Mouse (Mus musculus) liver, adult 2 months (tissue): ENCODE data around the gene Gltpd2.

Experiments
- CTCF ChIP-seq: fragments of 200-500 bp; IDR thresholded peaks from 2 replicates; pipeline ENCODE4 v1.5.1; 2011; ENCODE audit warnings: low read depth, low read length, control low read depth
- POLR2A ChIP-seq: fragments of 200-500 bp; IDR thresholded peaks from 2 replicates; pipeline ENCODE4 v1.6.1; 2011; ENCODE audit warnings: low read length, control low read depth; ENCODE audit not compliant: insufficient read depth; ENCODE audit errors: extremely low read depth

DNA sequence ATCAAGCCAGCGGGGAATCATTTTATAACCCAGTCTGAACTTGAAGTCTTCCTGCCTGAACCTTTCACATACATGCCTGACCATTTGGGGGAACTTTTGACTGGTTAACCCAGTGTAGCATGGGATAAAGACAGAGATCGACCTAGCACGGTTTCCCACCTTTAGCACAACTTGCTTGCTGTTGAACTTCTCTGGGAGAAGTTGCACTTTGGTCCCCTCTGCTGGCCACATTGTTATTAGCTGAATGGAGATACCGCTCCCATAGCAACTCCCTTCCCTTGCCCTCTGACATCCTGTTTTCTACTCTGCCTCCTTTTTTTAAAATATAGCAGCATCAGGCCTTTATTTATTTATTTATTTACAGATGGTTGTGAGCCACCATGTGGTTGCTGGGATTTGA, 12.6 kb upstream of the Gltpd2 start:
- TF ChIP-seq CTCF (peak; percentile 61), POLR2A (no peak)
